Mouse (Mus musculus): ENCODE data around the gene Smarcd2.

- peak; percentile 96 for TF ChIP-seq EP300 (IDR thresholded peaks at IDR 0.05; ENCODE audit: low read depth)
- TF ChIP-seq CTCF (IDR thresholded peaks at IDR 0.05; ENCODE audit: low read depth) = no peak
Observed at GRCm38 (mm10) chr11:106215927-106216729, 56.6 kb downstream of the Smarcd2 start, which contains the start of gene Ccdc47.
